In the genomic region with DNA sequence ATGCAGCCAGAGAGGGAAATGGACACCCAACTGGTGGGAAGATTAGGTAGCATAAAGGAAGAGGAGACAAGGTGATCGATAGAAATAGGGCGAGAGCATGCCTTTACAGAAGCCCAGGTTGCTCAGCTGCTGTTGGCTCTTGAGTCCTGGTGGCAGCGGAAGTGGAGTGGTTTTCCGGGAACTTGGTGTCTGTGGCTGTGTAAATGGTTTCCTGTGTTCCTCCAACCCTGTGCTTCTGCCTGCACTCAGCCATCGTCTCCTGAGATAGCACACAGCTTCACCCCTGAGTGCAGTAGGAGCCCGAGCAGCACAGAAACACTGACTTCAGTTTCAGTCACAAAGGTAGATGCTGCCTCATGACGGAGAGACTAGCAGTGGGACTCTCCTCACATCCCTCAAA, we compare ENCODE assay signal across 13 mouse cellular contexts.
DNase-seq lines count a peak whose midpoint lies in the region; ATAC-seq and TF ChIP-seq lines count a peak whose summit lies in the region.
"Had no signal": no experiment of that assay in that cellular context is flagged by ENCODE, and none has a peak within 500 bp of the region (broad histone marks: within the 10 kb centered on the region; RNA-seq: fewer than 3 reads in every experiment).

No protein-coding gene starts in this region.

- H3K4me3 ChIP-seq in stomach, postnatal 0 days (ENCODE audit: low read depth, low read length), result no peak overlapping the region
- H3K4me3 ChIP-seq: heart, adult 2 months had no signal

- TF ChIP-seq CTCF in stomach, postnatal 0 days (IDR thresholded peaks at IDR 0.05; ENCODE audit: low read depth), result no peak

- peak; percentile 86 to 91 for ATAC-seq in hematopoietic stem cell, adult 5-6 weeks (replicated peaks in 1 of 2; ENCODE audit: insufficient read depth in 1 of 2, low FRiP score in 2 of 2, low TSS enrichment in 1 of 2, low read depth in 1 of 2, poor library complexity in 2 of 2, severe bottlenecking in 2 of 2)
- ATAC-seq in monocyte, adult 5-6 weeks (replicated peaks; ENCODE audit: insufficient number of reproducible peaks, low FRiP score, low TSS enrichment, poor library complexity, severe bottlenecking), result peak; percentile 50; the same call in 1 of the 2 replicates
- ATAC-seq in stomach, postnatal 0 days (ENCODE audit: low FRiP score, low TSS enrichment), result no peak

- no peak overlapping the region for H3K9ac ChIP-seq in stomach, postnatal 0 days (ENCODE audit: low read length)
- H3K9ac ChIP-seq: liver, embryonic 14.5 days had no signal

- 85% methylated on average over 7 of the region's 7 CpGs for WGBS in stomach, postnatal 0 days

- H3K36me3 ChIP-seq in stomach, postnatal 0 days (ENCODE audit: control insufficient read depth, insufficient read depth, low read length), result peaks cover 13% of the 10 kb centered on the region

- no peak overlapping the region for H3K4me2 ChIP-seq in stomach, postnatal 0 days (replicated peaks; ENCODE audit: low read depth)

- peak; percentile 3 for DNase-seq in lung, postnatal 36 days
- DNase-seq in lung, postnatal 10 days, result no peak
- peak; percentile 70 to 75 for DNase-seq in thymus, postnatal 36 days
- DNase-seq in stomach, postnatal 0 days (ENCODE audit: low spot score), result no peak
- no peak for DNase-seq in heart, postnatal 25 days (ENCODE audit: low spot score)
- DNase-seq in kidney, adult 8-10 months, result no peak
- DNase-seq: cerebellum, adult 2 months; heart, postnatal 4 days; kidney, adult 11 months had no signal

- no peak for TF ChIP-seq EP300 in stomach, postnatal 0 days (optimal IDR thresholded peaks at IDR 0.05)

- H3K4me1 ChIP-seq in stomach, postnatal 0 days (replicated peaks; ENCODE audit: control insufficient read depth, insufficient read depth), result no peaks in the 10 kb centered on the region

- H3K27ac ChIP-seq in stomach, postnatal 0 days (replicated peaks), result no peak overlapping the region
- H3K27ac ChIP-seq: heart, adult 2 months; liver, embryonic 14.5 days had no signal

- H3K27me3 ChIP-seq in stomach, postnatal 0 days (ENCODE audit: control insufficient read depth, insufficient read depth, low read length), result no peaks in the 10 kb centered on the region

- H3K9me3 ChIP-seq in stomach, postnatal 0 days (ENCODE audit: control insufficient read depth, low read length), result no peaks in the 10 kb centered on the region

- intact Hi-C loops in heart, postnatal 25 days (cut with DNase I), result no loop called here

Comparison
In these comparisons a context has a peak if more than half of its experiments do, and no peak if none do; other contexts are left out.
1. DNase-seq: peak in lung, postnatal 36 days (single experiment) and thymus, postnatal 36 days (2 of 2); none in lung, postnatal 10 days (single experiment), stomach, postnatal 0 days (single experiment), heart, postnatal 25 days (single experiment) and kidney, adult 8-10 months (0 of 2).